Mouse (Mus musculus): ENCODE data around the gene Morc4.

Gene Morc4

GRCm38 (mm10) chrX:139870938-139871791 is at the start of gene Morc4:
Gene Morc4 (minus strand): TSS chrX:139871677.
- in situ Hi-C loops (cut with MseI, MboI): no loop called here

- in situ Hi-C loops (cut with MseI, MboI): no loop called here
Observed at GRCm38 (mm10) chrX:139920572-139920971, 49.1 kb upstream of the Morc4 start.

- in situ Hi-C loops (cut with MseI, MboI): no loop called here
Observed at GRCm38 (mm10) chrX:139891387-139891786, 19.9 kb upstream of the Morc4 start.

- in situ Hi-C loops (cut with MseI, MboI): no loop called here
Observed at GRCm38 (mm10) chrX:139883221-139883620, 11.7 kb upstream of the Morc4 start.

GRCm38 (mm10) chrX:139877936-139878335 is 6.5 kb upstream of the Morc4 start:
- in situ Hi-C loops (cut with MseI, MboI): no loop called here

GRCm38 (mm10) chrX:139877105-139877504 is 5.6 kb upstream of the Morc4 start:
- in situ Hi-C loops (cut with MseI, MboI): no loop called here

GRCm38 (mm10) chrX:139870300-139870711 is 1.2 kb downstream of the Morc4 start:
- in situ Hi-C loops (cut with MseI, MboI): no loop called here

- in situ Hi-C loops (cut with MseI, MboI): no loop called here
Observed at GRCm38 (mm10) chrX:139859402-139859801, 12.1 kb downstream of the Morc4 start.

- in situ Hi-C loops (cut with MseI, MboI): no loop called here
Observed at GRCm38 (mm10) chrX:139854795-139855194, 16.7 kb downstream of the Morc4 start.

- in situ Hi-C loops (cut with MseI, MboI): no loop called here
Observed at GRCm38 (mm10) chrX:139841091-139841490, 30.4 kb downstream of the Morc4 start.

GRCm38 (mm10) chrX:139839057-139839456 is 32.4 kb downstream of the Morc4 start:
- in situ Hi-C loops (cut with MseI, MboI): no loop called here

- in situ Hi-C loops (cut with MseI, MboI): no loop called here
Observed at GRCm38 (mm10) chrX:139832464-139832863, 39.0 kb downstream of the Morc4 start.

GRCm38 (mm10) chrX:139828363-139829092 is 42.9 kb downstream of the Morc4 start:
- in situ Hi-C loops (cut with MseI, MboI): no loop called here

- in situ Hi-C loops (cut with MseI, MboI): no loop called here
Observed at GRCm38 (mm10) chrX:139826926-139827325, 44.6 kb downstream of the Morc4 start.

GRCm38 (mm10) chrX:139825402-139825801 is 46.1 kb downstream of the Morc4 start:
- in situ Hi-C loops (cut with MseI, MboI): no loop called here

GRCm38 (mm10) chrX:139815201-139815600 is 56.3 kb downstream of the Morc4 start:
- in situ Hi-C loops (cut with MseI, MboI): no loop called here

GRCm38 (mm10) chrX:139814018-139814635 is 57.4 kb downstream of the Morc4 start:
- in situ Hi-C loops (cut with MseI, MboI): no loop called here

GRCm38 (mm10) chrX:139813299-139814002 is 58.0 kb downstream of the Morc4 start:
- in situ Hi-C loops (cut with MseI, MboI): no loop called here

- in situ Hi-C loops (cut with MseI, MboI): no loop called here
Observed at GRCm38 (mm10) chrX:139812636-139813298, 58.7 kb downstream of the Morc4 start.

- in situ Hi-C loops (cut with MseI, MboI): no loop called here
Observed at GRCm38 (mm10) chrX:139808501-139808900, 63.0 kb downstream of the Morc4 start.

GRCm38 (mm10) chrX:139808085-139808484 is 63.4 kb downstream of the Morc4 start:
- in situ Hi-C loops (cut with MseI, MboI): no loop called here
